Mouse (Mus musculus) liver, embryonic 14.5 days (tissue): ENCODE measurements around the gene C2cd2.

Experiments used
- CTCF ChIP-seq: IDR thresholded peaks from 2 replicates; pipeline ENCODE4 v1.5.1; 2016; ENCODE audit warnings: antibody characterized with exemption, low read depth, control low read depth
- EP300 ChIP-seq: IDR thresholded peaks from 2 replicates; pipeline ENCODE4 v1.6.1; 2016; ENCODE audit warnings: antibody characterized with exemption, low read depth

- TF ChIP-seq EP300 = peak; percentile 54
- no peak for TF ChIP-seq CTCF
These were observed 3.9 kb downstream of the C2cd2 start for GRCm38 (mm10) chr16:97958401-97958973.
